Mouse (Mus musculus) G1E (cell line): ENCODE measurements around the gene Dact2.

Experiments
- CTCF ChIP-seq: IDR thresholded peaks from 2 replicates; pipeline ENCODE4 v1.5.1; 2012; ENCODE audit warnings: low read depth, low read length, inconsistent platforms, mixed read lengths
- GATA1 ChIP-seq: IDR thresholded peaks from 2 replicates; pipeline ENCODE4 v1.6.1; 2012; ENCODE audit warnings: borderline replicate concordance, low read length, inconsistent platforms, mixed read lengths
- GATA2 ChIP-seq: IDR thresholded peaks from 2 replicates; pipeline ENCODE4 v1.6.1; 2012; ENCODE audit warnings: low read depth, low read length, inconsistent platforms, borderline replicate concordance
- POLR2AphosphoS5 ChIP-seq: IDR thresholded peaks from 2 replicates; pipeline ENCODE4 v1.6.1; 2012; ENCODE audit warnings: low read depth, low read length, inconsistent platforms; ENCODE audit not compliant: insufficient replicate concordance
- TAL1 ChIP-seq: conservative IDR thresholded peaks from 2 replicates; pipeline ENCODE4 v1.6.1; 2012; ENCODE audit warnings: low read depth, low read length, inconsistent platforms, mixed read lengths

- TF ChIP-seq CTCF (no peak), GATA1 (no peak), TAL1 (no peak), GATA2 (no peak), POLR2AphosphoS5 (no peak)
These were observed 21.2 kb downstream of the Dact2 start for GRCm38 (mm10) chr17:14182860-14183259.
